Mouse (Mus musculus) brain, adult 2 months (tissue): ENCODE measurements around the gene Scnm1.
A peak's percentile ranks its signal among the peaks of the same experiment; 100 is the strongest.
"Not testable (repeated sequence)": the region's sequence is repeated elsewhere in the genome, so short reads cannot be mapped to it uniquely, and the experiment has no call there.

Experiments used
- DNase-seq: peaks from one replicate; pipeline ENCODE4 v3.0.0; 2011; ENCODE audit warnings: low read depth, low spot score

Gene Scnm1

GRCm38 (mm10) chr3:95147924-95148323, 14.1 kb upstream of the Scnm1 start:
- DNase-seq = no peak

- DNase-seq = peak; percentile 91
Measured at GRCm38 (mm10) chr3:95142617-95143011, 8.8 kb upstream of the Scnm1 start.

GRCm38 (mm10) chr3:95141952-95142616, 8.3 kb upstream of the Scnm1 start, which contains the start of gene Tnfaip8l2:
Gene Tnfaip8l2 (minus strand): TSS chr3:95142360.
- DNase-seq = no peak

- no peak for DNase-seq
Measured at GRCm38 (mm10) chr3:95141474-95141873, 7.7 kb upstream of the Scnm1 start.

- no peak for DNase-seq
Measured at GRCm38 (mm10) chr3:95140795-95141194, 7.0 kb upstream of the Scnm1 start.

GRCm38 (mm10) chr3:95140289-95140595, 6.4 kb upstream of the Scnm1 start:
- DNase-seq = no peak

GRCm38 (mm10) chr3:95139586-95140288, 5.9 kb upstream of the Scnm1 start:
- DNase-seq = no peak

- no peak for DNase-seq
Measured at GRCm38 (mm10) chr3:95136336-95136735, 2.5 kb upstream of the Scnm1 start.

- no peak for DNase-seq
Measured at GRCm38 (mm10) chr3:95135433-95136052, 1.7 kb upstream of the Scnm1 start.

- peak; percentile 59 for DNase-seq
Measured at GRCm38 (mm10) chr3:95135023-95135422, 1.2 kb upstream of the Scnm1 start.

- DNase-seq = not testable (repeated sequence)
Measured at GRCm38 (mm10) chr3:95134133-95134532, 322 bp upstream of the Scnm1 start.

GRCm38 (mm10) chr3:95133176-95133575, 635 bp downstream of the Scnm1 start:
- DNase-seq = no peak

GRCm38 (mm10) chr3:95132389-95132788, 1.4 kb downstream of the Scnm1 start:
- not testable (repeated sequence) for DNase-seq

- no peak for DNase-seq
Measured at GRCm38 (mm10) chr3:95130081-95130480, 3.7 kb downstream of the Scnm1 start.

- DNase-seq = peak; percentile 75
Measured at GRCm38 (mm10) chr3:95129226-95129651, 4.6 kb downstream of the Scnm1 start.

- DNase-seq = peak; percentile 58
Measured at GRCm38 (mm10) chr3:95124972-95125371, 8.8 kb downstream of the Scnm1 start.

GRCm38 (mm10) chr3:95124246-95124645, 9.6 kb downstream of the Scnm1 start, which contains the start of gene Tmod4:
Gene Tmod4 (plus strand): TSS chr3:95124476.
- DNase-seq = peak; percentile 14

GRCm38 (mm10) chr3:95121580-95121979, 12.2 kb downstream of the Scnm1 start:
- no peak for DNase-seq

- DNase-seq = no peak
Measured at GRCm38 (mm10) chr3:95117751-95118150, 16.1 kb downstream of the Scnm1 start.

GRCm38 (mm10) chr3:95112760-95113159, 21.1 kb downstream of the Scnm1 start:
- DNase-seq = no peak

GRCm38 (mm10) chr3:95110911-95111726, 22.7 kb downstream of the Scnm1 start, which contains the start of gene Vps72:
Gene Vps72 (plus strand): TSS chr3:95111022.
- DNase-seq = peak; percentile 98

- peak; percentile 34 for DNase-seq
Measured at GRCm38 (mm10) chr3:95107898-95108297, 25.9 kb downstream of the Scnm1 start.
